Mouse (Mus musculus): ENCODE measurements around the gene Ankrd11. TPM values are rescaled to one million over a fixed set of nuclear protein-coding genes. Genes with fewer than 3 reads are reported as not detected.

Gene Ankrd11
- total and polyA plus RNA-seq, 3 experiments = 49.2 to 235 (median 87.7) TPM

DNA sequence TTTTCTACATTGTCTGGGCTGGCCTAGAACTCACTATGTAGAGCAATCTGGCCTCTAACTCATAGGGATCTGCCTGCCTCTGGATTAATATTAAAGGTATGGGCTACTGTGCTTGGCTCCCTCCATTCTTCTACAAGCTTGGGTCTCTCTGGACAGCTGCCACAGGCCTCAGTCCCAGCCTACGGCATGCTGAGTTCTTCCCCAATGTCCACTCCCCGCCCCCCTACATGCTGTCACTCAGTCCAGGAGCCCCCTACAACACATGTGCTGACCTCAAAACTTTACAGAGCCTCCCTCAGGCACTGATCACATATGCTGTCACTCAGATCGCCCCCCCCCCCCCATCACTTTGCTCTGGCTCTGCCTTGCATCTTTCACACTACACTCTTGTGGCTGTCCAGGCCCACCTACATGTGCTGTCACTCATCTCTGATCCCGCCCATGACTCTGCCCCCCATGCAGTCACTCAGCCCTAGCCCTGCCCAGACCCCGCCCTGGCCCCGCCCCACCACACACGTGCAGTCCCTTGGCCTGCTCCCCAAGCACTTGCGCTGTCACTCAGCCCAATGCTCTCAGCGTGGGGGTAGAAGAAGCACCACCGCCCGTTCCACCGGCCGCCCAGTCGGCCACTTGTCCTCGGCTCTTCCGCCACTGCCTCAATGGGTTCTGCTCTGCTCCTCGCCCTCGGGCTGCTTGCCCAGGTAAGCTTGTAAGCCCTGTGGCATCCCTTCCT, 194.1 kb downstream of the Ankrd11 start, which contains the start of gene Cdh15 (continued):
- TF ChIP-seq CHD2 (IDR thresholded peaks at IDR 0.05; ENCODE audit: low read length) = no peak
- no peak for TF ChIP-seq NRF1 (IDR thresholded peaks at IDR 0.05; ENCODE audit: insufficient read depth, low read depth, low read length, poor library complexity, severe bottlenecking)

DNA sequence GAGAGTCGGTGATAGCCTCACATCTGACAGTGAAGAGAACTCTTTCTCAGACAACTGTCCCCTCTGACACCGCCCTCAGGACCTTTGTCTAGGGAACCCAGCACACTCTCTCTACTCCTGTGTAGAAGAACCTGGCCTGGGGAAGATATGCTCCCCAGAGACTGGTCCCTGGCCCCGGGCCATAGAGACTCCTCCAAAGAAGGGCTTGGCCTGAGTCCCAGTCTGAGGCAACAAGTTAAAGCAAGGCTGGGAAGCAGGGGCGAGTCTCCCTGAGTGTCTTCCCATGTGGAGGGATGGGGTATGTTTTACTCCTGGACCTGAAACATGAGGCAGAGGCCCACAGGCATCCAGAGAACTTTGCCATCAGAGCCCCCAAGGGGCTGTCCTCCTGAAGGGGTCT, 196.4 kb downstream of the Ankrd11 start:
- DNase-seq (ENCODE audit: low read depth, low spot score) = peak; percentile 85

DNA sequence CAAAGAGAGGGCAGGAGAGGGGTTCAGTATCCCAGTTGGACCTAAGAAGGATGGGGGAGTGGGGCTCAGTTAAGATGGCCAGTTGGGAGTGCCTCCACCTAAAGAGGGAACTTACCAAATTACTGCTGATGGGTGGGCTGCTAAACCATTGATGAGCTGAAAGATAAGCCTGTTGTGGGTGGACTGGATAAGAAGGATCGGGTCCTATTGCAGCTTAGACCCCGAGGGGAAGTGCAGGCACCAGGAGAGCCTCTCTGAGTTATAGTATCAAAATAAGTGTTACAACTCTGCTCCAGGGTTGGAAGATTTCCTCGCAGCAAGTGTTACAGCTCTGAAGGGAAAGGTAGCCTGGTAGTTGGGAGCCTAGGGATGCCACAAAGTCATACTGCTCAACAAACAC, 197.9 kb downstream of the Ankrd11 start:
- Histone ChIP-seq H3K36me3 (ENCODE audit: control insufficient read depth in 1 of 2, insufficient read depth in 2 of 2, low read length in 2 of 2) (peaks cover 0 to 19% of the 10 kb centered on the region in 2 experiments; a peak in 2 of 4 replicates), H3K4me3 (ENCODE audit: control insufficient read depth in 1 of 2, insufficient read depth in 1 of 2, low read depth in 2 of 2, low read length in 2 of 2) (no peak overlapping the region), H3K79me2 (ENCODE audit: control insufficient read depth, insufficient read depth, low read length, poor library complexity) (no peaks in the 10 kb centered on the region), H3K4me1 (ENCODE audit: control insufficient read depth in 1 of 2, insufficient read depth in 2 of 2, low read length in 2 of 2) (peaks cover 4 to 28% of the 10 kb centered on the region in 2 experiments), H3K27me3 (ENCODE audit: control insufficient read depth in 1 of 2, insufficient read depth in 2 of 2, low read length in 2 of 2) (no peaks in the 10 kb centered on the region), H3K9ac (ENCODE audit: control insufficient read depth, low read depth, low read length, poor library complexity, severe bottlenecking) (no peak overlapping the region), H3K27ac (ENCODE audit: control insufficient read depth, low read depth, low read length) (no peak overlapping the region), H3K9me3 (replicated peaks; ENCODE audit: insufficient read depth, low read length) (no peaks in the 10 kb centered on the region)
- peak; percentile 74 for TF ChIP-seq TBP (IDR thresholded peaks at IDR 0.05; ENCODE audit: low read depth, low read length)
- peak; percentile 31; the same call in 1 of the 2 replicates for TF ChIP-seq TCF12 (IDR thresholded peaks at IDR 0.05; ENCODE audit: low read depth, low read length)
- TF ChIP-seq GABPA (IDR thresholded peaks at IDR 0.05; ENCODE audit: low read depth, low read length) = no peak
- peak in 1 of 2 experiments; percentile 26; a peak in 1 of 4 replicates for TF ChIP-seq EP300 (IDR thresholded peaks at IDR 0.05; ENCODE audit: low read depth in 1 of 2, low read length in 2 of 2)
- no peak for TF ChIP-seq POLR2AphosphoS2 (IDR thresholded peaks at IDR 0.05; ENCODE audit: low read length)
- TF ChIP-seq GATA1 (IDR thresholded peaks at IDR 0.05; ENCODE audit: low read depth, low read length) = peak; percentile 75
- peak; percentile 48 for DNase-seq (ENCODE audit: low read depth, low spot score)

More for the DNA sequence above, 196.4 kb downstream of the Ankrd11 start:
- H3K9ac ChIP-seq (ENCODE audit: control insufficient read depth, low read depth, low read length, poor library complexity, severe bottlenecking) = no peak overlapping the region
- H3K27me3 ChIP-seq (ENCODE audit: control insufficient read depth in 1 of 2, insufficient read depth in 2 of 2, low read length in 2 of 2) = no peaks in the 10 kb centered on the region
- peaks cover 0 to 19% of the 10 kb centered on the region in 2 experiments; a peak in 2 of 4 replicates for H3K36me3 ChIP-seq (ENCODE audit: control insufficient read depth in 1 of 2, insufficient read depth in 2 of 2, low read length in 2 of 2)
- no peaks in the 10 kb centered on the region for H3K79me2 ChIP-seq (ENCODE audit: control insufficient read depth, insufficient read depth, low read length, poor library complexity)
- no peak overlapping the region for H3K27ac ChIP-seq (ENCODE audit: control insufficient read depth, low read depth, low read length)
- H3K4me1 ChIP-seq (ENCODE audit: control insufficient read depth in 1 of 2, insufficient read depth in 2 of 2, low read length in 2 of 2) = peaks cover 4 to 26% of the 10 kb centered on the region in 2 experiments
- no peaks in the 10 kb centered on the region for H3K9me3 ChIP-seq (replicated peaks; ENCODE audit: insufficient read depth, low read length)
- no peak for TF ChIP-seq ZC3H11A (IDR thresholded peaks at IDR 0.05; ENCODE audit: low read depth, low read length)
- peak; percentile 29; the same call in 1 of the 2 replicates for TF ChIP-seq MXI1 (IDR thresholded peaks at IDR 0.05; ENCODE audit: low read depth, low read length)
- TF ChIP-seq TAL1 (IDR thresholded peaks at IDR 0.05; ENCODE audit: low read length) = 0 out of 2 replicates have a peak, but pooled peaks have one; percentile 4
- TF ChIP-seq MEF2A (IDR thresholded peaks at IDR 0.05; ENCODE audit: extremely low read depth, insufficient replicate concordance, low read depth, low read length, poor library complexity, severe bottlenecking) = no peak
- TF ChIP-seq UBTF (IDR thresholded peaks at IDR 0.05; ENCODE audit: borderline replicate concordance, insufficient read depth, low read depth, low read length) = no peak
- TF ChIP-seq SMC3 (IDR thresholded peaks at IDR 0.05; ENCODE audit: low read depth, low read length) = peak; percentile 19; the same call in 1 of the 2 replicates
- 0 out of 2 replicates have a peak, but pooled peaks have one; percentile 17 for TF ChIP-seq SIN3A (IDR thresholded peaks at IDR 0.05; ENCODE audit: low read length)
- no peak for TF ChIP-seq NELFE (IDR thresholded peaks at IDR 0.05; ENCODE audit: low read depth, low read length)
- 0 out of 2 replicates have a peak, but pooled peaks have one; percentile 4 for TF ChIP-seq TBP (IDR thresholded peaks at IDR 0.05; ENCODE audit: low read depth, low read length)
- 0 out of 4 replicates have a peak, but pooled peaks of 1 of the 2 experiments have one; percentile 35 for TF ChIP-seq EP300 (IDR thresholded peaks at IDR 0.05; ENCODE audit: low read depth in 1 of 2, low read length in 2 of 2)
- peak; percentile 41; the same call in 1 of the 2 replicates for TF ChIP-seq TCF12 (IDR thresholded peaks at IDR 0.05; ENCODE audit: low read depth, low read length)
- H3K4me3 ChIP-seq (ENCODE audit: control insufficient read depth in 1 of 2, insufficient read depth in 1 of 2, low read depth in 2 of 2, low read length in 2 of 2) = no peak overlapping the region
